Mouse (Mus musculus) erythroblast, embryonic 14.5 days (primary cell): ENCODE results near the gene Myrf.

Source experiments
- GATA1 ChIP-seq: IDR thresholded peaks from 2 replicates; pipeline ENCODE4 v1.6.1; 2012; ENCODE audit warnings: low read length, inconsistent platforms, mixed read lengths
- TAL1 ChIP-seq: IDR thresholded peaks from 3 replicates; pipeline ENCODE4 v1.6.1; 2012; ENCODE audit warnings: low read length, inconsistent platforms, mixed read lengths

DNA sequence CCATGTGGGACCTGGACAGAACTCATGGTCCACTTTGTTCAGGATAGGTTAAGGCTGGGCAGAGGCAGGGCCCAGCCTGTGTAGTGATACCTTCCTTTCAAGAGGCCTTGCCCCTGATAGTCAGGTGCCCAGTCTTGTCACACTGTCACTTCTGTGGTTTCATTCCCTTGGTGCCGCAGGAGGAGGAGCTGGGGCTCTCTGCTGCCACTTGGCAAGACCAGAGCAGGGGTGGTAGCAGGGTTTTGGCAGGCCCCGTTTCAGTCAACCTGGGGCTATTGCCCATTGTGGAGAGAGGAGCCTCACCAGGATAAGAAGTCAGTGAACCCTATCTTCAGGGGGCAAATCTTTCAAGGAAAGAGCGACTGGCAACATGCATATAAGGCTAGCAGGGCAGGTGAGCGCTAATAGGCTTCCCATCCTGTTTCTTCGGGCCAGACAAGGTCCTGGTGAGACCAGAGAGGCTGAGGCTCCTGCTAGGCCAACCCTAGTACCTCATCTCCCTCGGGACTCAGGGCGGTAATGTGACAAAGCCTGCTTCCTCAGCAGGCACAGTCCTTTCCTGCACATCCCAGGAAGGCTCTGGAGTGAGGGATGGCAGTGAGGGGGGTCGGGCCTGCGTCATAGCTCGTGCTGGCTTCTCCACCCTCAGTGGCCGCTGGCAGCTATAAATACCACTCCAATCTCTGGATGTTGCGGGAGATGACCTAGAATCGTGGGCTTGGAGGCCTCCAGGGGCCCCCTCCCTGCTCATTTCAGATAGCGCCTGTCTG is 40.4 kb upstream of the Myrf start:
- TF ChIP-seq GATA1 (no peak), TAL1 (no peak)
